Mouse (Mus musculus) adrenal gland, postnatal 25 days (tissue): ENCODE results near the gene Capn7. TPM values are rescaled to one million over a fixed set of nuclear protein-coding genes. Genes with fewer than 3 reads are reported as not detected.

Source experiments
- DNase-seq: peaks from one replicate; pipeline ENCODE4 v3.0.0; 2021; ENCODE audit warnings: mixed read lengths
- total RNA-seq: library from RNA; stranded (reverse); gene quantifications from 2 replicates; pipeline ENCODE4 v1.2.3, GENCODE M21; 2021

The Capn7 gene
- total RNA-seq, 1 experiment from 2014 or later, result 51.2 TPM

DNA sequence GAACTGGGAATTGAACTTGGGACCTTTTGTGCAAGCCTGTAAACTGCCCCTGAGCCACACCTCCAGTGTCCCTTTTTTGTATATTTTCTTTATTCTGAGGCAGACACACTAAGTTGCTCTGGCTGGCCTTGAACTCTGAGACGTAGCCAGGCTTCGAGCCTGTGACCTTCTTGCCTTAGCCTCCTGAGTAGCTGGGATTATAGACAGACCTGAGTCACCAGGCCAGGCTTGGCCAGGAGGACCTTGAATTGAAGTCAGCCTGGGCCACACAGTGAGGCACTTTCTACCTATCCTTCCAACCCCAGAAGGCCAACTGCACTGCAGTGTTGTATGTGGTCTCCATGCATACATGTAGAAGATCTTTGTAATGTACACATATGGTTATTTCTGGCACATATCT is 60.0 kb downstream of the Capn7 start:
- DNase-seq, result peak; percentile 45

DNA sequence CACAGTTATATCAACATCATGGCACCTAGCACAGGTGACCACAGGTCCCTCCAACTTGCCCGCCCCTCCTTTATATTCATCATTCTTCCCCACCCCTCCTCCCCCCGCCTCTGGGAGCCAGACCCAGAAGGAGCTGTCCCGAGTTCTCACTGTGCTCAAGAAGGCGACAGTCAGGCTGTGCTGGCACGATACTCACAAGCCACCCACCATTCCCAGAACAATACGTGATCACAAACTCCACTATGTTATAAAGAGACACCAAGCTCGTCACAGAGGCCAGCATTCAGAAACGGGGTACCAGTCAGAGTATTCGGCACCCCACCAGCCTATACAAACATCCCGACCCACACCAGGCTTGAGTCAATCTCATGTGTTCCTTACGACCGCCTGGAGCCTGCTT is 60.9 kb downstream of the Capn7 start:
- no peak for DNase-seq

DNA sequence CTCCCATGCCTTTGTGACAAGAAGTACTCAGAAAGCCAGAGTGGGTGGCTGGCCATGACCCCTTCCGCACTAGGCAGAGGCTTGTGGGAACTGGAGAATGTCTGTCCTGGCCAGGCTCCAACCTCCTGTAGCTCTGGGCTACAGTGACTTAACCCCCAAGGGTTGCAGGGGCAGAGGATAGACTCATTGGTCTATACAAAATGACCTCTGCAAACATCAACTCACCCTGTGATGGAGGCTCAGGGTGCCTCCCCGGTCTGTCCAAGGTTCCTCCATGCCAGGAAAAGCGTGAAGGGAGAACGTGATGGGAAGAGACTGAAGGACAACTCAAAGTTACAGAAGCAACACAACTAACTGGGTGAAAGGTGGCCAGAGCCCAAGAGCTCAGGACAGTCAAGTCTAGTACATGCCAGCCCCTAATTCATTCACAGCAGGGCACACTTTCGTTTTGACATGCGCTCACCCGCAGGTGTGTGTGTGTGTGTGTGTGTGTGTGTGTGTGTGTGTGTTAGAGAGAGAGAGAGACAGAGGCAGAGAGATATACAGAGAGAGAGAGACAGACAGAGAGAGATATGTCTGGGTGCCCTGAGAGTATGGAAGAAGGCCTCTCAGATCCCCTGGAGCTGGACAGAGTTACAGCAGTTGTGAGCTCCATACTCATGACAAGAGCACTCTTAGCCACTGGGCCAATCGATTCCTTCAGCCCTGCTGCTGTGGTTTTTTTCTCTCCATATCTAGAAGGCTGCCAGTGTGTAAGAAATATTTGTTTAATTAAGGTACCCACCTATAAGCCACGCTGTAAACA is 61.6 kb downstream of the Capn7 start:
- DNase-seq, result peak; percentile 67

DNA sequence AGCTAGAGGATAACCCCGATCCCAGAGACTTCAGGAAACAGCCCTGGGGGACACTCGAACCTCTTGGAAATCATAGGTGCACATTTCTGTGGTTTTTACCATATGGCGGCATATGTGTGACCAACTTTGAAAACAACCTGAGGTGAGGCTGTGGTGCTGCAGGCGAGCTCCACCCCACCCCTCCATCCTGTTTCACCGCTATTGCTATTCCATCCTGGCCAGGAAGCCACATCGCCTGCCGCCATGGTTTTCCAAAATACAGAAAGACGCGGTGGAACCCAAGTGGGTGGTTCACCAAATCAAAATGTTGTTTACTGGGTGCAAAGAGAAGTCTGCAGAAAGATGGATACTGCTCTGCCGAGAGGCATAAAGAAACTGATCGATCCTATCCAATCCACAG is 62.4 kb downstream of the Capn7 start:
- DNase-seq, result no peak

DNA sequence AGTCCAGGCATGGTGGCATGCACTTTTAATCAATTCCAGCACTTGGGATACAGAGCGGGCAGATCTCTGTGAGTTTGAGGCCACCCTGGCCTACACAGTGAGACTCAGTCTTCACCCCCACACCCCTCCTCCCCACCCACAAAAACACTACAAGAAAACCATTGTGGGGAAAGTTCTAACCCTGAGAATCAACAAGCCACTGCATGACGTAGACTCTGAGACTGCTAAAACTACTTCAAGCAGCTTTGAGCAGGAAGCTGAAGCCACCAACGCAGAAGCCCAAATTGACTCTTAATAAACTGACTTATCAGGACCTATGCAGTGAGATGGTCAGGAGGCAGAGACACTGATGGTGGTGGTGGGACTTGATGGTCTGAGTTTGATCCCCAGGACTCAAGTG is 62.8 kb downstream of the Capn7 start:
- DNase-seq, result no peak

DNA sequence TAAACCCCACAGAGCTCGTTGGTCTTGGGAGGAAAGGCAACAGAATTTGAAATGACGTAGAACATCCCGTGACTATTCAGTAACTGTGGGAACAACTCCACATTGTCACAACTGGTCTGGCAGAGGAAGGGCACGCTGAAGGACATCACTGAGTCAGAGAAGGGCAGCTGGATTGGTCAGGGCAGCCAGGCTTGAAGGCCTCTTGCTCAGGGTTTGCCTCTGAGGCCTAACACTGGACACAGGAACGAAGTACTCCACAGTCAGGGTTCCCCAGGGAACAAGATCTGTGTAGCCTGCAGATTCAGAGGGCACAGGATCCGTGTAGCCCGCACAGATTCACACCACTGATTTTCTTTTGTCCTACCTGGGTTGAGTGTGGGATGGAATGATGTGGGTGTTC is 63.8 kb downstream of the Capn7 start:
- peak; percentile 58 for DNase-seq

DNA sequence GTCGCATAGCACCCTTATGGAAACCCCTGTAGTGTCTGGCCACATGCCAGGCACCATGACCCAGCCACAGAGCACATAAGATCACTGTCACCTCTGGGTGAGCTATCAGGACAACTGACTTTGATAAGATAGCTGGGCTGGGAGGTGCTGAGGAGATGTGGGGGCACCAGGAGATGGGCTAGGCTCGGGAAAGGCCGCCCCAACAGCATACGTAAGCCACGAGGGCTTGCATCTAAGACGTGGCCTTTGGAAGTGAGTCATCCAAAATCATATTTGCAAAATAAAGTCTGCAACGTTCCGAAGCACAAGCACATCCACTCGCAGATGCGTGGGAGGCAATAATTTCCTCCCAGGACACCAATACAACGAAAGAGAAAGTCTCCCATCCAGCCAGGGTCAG is 64.5 kb downstream of the Capn7 start:
- peak; percentile 35 for DNase-seq

DNA sequence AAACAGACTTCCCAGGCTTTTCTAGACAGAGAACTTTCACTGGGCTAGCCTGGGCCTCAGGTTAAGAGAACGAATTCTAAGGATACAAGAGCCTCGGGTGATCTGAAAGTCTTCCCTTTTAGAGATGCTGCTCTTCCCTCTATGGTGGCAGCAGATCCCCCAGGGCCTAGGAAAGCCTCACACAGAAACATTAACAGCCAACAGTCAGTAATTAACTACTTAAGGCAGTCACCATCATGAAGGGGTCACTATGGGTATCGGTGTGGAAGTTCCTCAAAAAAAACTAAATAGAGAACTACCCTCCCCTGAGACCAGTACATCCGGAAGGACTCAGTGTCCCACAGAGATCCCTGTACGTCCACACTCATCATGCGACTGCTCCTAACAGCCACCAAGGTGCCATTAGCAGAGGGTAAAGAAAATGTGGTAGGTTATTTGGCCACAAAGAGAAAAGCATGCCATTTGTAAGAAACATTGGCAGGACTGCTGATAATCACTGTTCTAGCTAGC is 65.5 kb downstream of the Capn7 start:
- DNase-seq, result no peak

DNA sequence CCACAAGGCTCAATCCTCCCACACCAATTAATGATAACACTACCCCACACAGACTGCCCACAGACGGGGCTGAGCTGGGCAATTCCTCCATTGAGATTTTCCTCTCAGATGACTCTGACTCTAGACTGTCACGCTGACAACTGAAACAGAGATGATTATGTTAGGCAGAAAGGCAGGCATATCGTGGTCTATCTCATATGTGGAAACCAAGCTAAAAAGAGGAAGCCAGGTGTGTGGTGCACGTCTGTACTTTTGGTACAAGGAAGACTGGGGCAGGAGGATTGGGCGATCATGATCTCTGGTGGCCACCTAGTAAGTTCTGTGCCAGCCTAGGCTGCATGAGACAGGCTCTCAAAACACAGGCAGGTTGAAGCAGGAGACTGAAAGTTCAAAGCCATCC is 66.3 kb downstream of the Capn7 start:
- DNase-seq, result no peak

DNA sequence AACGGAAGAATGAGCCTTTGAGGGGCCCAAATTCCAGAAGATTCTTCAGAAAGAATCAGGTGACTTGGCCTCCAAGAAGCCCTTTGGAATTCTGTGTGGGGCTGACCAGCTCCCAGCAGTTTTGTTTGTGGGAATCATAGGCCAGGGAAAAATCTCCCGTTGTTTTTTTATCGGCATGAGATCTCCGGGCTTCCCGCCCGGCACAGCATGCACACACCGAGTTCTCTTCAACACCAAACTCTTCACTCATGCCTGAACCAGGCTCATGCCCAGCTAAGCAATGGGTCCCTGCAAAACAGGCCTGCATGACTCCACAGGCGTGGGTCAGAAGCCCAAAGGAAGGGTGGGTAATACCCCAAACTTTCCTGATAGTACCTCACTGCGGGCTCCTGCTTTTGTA is 67.1 kb downstream of the Capn7 start:
- no peak for DNase-seq

DNA sequence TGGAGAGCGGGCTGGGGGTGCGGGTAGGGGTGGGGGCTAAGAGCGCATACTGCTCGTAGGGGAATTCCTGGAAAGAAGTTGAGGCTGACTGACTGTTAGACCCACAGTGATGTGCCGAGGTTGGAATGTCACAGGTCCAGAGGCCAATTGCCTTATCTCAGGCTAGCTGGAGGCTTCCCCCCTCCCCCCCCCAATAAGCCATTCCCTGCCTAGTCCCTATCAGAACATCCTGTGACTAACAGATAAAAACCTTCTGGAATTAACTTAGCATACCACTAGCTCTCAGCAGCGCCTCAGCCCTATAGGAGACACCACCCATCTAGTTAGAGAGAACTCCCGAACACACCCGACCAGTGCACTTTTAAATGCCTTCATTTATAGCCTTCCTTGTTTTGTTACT is 67.6 kb downstream of the Capn7 start:
- DNase-seq, result no peak

DNA sequence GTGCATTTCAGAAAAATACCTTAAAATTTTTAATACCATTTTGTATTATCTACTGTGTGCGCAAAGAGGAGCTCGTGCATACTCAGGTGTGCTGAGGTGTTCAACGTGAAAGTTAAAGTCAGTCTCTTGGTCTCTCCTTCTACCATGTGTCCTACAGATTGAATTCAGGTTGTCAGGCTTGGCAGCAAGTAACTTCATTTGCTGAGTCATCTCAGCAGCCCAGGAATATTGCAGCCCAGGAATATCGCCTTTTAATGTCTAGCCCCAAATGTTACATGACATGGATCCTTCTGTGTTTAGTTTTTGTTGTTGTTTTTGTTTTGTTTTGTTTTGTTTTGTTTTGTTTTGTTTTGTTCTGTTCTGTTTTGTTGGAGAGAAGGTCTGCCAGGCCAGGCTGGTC is 68.2 kb downstream of the Capn7 start:
- no peak for DNase-seq

DNA sequence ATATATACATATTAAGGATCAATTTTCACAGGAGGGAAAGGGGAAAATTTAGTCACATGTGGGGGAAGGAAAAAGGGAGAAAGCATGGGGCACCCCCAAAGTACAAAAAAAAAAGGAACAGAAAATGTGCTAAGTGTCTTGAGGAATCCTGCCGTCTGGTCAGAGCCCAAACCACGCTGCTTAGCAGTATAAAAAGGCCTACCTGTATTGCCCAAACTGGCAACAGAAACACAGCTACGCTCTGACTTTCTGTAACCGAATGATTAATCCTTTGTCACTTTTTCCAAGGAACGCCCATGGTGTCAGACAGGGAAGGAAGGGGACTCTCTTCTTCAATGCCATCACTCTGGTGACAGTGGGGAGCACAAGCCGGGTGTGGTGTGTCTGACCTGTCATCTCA is 69.2 kb downstream of the Capn7 start:
- no peak for DNase-seq

DNA sequence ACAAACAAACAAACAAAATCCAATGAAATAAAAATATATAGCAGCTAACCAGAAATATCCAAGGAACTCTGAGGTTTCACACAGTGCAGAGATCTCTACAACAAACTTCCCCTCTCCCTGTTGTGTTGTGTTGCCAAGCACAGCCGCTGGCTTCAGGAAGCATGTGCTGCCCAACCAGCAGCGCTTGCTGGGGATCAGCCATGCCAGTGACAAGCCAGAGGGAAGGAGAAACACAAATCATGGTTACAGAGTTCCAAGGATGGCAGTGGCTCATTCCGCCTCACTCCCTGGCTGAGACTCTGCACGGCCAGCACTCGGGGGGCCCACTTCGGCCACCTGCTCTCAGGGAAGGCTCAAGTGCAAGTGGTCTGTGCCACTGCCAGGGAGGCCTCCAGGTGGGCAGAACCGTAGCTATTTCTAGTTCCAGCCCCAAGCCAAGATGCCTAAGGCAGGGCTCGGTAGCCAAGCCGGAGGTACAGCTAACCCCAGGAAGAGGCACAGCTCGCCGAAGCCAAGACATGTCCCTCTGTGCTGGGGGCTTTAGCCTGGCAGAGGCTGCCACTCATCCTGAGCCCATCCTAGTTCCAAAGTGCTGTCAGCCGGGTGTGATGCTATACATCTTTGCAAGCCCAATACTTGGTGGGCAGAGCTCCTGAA is 69.8 kb downstream of the Capn7 start:
- DNase-seq, result no peak

DNA sequence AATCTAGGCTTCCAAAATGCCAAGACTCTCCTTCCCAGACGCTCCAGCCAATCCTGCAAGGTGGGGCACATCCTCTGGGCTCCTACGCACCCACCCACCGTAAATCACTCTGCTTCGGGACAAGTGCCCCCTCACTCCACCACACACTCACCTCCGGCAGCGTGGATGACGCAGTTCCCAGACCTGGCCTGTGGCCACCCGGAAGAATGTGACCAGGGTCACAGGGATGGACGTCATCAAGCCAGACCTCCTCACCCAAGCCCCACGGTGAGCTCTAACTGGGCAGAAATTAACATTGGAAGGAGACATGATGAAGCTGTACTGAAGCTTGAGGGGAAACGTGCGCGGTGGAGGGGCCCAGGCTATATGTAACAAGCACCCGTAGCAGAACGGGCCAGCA is 70.8 kb downstream of the Capn7 start:
- peak; percentile 72 for DNase-seq

DNA sequence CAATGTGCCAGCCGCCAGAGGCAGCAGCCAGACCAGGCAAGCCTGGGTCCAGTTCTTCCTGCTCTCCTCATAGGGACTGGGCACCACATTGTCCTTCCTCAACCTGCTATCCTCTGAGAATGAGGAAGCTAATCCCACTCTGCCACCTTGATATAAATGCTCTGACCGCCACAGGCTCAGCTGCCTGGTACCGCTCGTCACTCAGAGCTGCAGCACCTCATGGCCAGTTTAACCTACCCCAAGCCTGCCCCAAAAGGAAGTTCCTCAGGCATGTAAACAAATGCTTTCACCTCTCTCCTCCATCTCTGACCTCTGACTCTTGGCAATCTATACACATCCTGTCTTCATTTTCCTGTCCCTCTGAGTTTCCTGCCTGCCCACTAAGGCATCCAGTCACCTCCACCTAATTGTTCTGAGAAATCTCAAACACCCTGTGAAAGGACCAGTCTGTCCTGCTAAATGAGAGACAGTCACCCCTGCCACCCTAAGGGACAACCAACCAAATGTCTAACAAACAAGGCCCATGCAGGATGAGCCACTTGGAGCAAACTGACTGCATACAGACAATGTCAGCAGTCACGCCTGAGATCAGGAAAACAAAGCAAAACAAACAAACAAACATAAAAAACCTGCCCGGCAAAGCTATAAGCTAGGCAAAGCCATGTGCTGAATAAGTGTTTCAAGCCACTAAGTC is 71.6 kb downstream of the Capn7 start:
- DNase-seq, result no peak

DNA sequence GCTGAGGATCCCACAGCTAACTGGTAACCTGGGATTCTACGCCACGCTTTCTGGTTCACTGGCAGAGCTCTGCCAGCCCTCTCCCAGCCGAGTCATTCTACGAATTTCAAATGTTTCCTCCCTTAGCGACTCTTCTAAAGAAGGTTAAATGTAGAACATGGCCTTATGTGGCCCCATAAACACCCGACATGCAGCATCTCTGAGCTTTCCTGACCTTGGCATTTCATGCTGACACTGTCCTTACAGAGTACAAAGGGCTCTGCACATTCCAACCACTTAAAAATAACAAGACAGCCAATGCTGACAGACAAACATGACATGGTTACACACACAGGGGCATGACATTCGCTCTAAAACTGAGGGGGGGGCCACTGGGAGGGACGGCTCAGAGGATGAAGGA is 72.2 kb downstream of the Capn7 start:
- no peak for DNase-seq

DNA sequence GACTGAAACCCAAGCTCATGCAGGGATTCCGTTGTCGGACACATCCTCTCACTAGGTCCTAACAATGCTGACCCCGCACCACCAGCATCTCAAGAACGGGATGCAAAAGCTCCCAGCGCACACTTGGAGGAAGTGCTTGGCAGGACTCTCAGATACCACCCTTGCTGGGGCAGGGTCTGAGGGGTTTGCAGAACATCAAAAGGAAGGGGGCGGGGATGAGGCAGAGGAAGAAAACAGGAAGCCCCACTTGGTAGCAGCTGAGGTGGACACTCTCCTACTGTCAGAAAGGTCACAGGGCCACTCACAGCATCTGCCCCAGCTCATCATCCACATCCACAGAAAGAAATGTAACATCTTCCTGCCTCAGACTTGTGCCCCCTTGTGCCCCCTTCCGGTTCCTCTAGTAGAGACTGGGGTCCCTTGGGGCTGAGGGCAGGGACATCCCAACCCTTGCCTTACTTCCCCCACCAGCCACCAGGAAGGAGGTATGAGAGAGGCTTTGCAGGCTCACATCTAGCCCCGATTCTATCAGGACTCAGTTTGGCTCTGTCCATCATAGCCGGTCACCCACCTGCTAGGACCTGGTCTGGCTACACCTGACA is 73.8 kb downstream of the Capn7 start:
- no peak for DNase-seq

DNA sequence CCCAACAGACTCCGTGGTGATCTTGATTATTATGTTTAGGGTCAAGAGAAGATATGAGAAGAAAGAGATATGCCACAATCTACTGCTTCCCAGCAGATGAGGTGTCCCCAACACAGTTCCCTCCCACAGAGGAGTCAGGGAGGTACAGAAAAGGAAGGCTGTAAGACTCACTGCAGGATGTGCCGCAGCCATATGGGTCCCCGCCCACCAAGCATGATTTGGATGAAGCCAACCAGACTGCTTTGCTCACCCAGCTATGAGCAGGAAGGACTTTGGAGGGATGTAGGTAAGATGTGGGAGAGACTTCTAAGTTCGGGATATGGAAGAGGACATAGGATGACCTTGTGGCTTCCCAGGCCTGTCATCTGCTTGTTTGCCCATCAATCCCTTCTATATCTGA is 74.3 kb downstream of the Capn7 start:
- no peak for DNase-seq

DNA sequence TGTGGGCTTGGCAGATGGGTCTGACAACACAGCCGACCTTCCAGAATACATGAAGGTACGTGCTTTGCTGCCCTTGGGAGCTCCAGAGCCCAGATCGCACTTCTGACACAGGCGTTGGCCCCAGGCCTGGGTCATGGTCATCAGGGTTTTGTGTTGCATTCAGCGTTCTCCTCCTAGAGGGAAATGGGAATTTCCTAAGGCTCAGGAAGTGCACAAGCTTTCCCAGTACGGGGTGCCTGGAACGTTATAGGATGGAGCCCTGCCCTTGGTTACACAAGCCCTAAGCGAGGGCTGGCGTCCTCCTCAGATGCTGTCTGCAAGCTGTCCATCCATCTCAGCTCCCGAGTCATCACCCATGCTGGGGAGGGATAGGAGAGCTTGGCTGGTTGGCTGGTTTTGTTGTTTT is 76.2 kb downstream of the Capn7 start:
- peak; percentile 40 for DNase-seq

DNA sequence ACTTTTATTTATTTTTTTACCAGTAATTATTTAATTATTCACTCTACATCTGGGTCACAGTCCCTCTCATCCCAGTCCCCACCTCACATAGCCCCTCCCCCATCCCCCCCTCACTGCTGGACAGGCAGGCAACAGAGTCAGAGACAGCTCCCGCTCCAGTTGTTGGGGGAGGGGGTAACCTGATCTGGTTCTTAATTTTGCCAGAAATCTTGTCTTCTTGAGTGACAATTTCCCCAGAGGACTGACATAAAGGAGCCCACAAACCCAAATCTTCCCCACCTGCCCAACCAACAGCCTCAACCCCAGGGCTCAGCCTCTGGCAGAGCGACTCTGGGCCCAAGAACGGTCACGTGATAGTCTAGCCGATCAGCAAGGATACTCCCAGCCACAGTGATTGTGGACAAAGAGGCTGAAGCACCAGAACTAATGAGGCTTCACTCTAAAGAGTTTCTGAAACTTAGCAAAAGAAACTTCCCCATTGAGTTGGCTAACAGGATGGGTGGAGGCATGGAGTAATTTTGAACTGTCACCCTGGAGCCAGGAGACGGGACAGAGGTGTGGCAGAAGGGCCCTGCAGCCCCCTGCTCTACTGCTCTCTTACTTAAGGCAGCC is 77.1 kb downstream of the Capn7 start:
- no peak for DNase-seq

DNA sequence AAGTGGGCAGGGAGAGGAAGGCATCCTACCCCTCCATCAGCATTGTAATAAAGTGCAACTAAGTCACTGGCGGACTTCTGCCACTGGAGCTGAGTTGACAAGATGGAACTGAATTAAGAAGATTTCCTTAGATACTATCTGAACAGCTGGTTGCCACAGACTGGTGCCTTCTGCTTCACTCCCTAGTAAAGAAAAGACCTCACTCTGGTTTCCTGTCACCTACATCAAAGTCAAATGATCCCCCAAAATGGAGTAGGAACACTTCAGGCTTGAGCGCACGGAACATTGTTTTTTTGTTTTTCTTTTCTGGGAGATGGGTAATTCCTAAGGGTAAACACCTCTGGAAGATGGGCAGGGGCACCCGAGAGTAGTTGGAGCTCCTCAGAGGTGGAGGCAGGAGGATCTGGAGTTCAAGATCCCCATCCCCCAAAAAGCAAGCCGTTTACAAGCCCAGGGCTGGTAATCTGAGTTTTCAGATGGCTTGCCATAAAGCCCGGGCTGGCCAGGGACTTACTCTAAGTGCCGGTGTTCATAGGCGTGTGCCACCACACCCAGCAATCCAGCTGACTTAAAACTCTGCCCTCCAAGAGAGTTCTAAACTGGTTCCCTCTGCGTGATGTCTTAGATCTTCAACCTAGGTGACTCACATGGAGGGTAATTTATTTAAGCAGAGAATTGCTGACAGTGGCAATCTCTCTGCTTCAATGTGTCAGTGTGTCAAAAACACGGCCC is 78.0 kb downstream of the Capn7 start:
- DNase-seq, result no peak
